Mouse (Mus musculus) B cell, adult 2 months (primary cell): ENCODE results near the gene Ewsr1.

Source experiments
- DNase-seq, 2 experiments: peaks; one replicate each; pipeline ENCODE4 v3.0.0; 2022

The Ewsr1 gene

GRCm38 (mm10) chr11:5098736-5099542, at the start of gene Ewsr1, which contains the start of gene Rhbdd3:
TSS of gene Ewsr1 (minus strand) at chr11:5099266.
TSS of gene Rhbdd3 (plus strand) at chr11:5098926.
- DNase-seq: peak; percentile 99

GRCm38 (mm10) chr11:5145600-5145999, 46.5 kb upstream of the Ewsr1 start:
- DNase-seq: no peak

GRCm38 (mm10) chr11:5141965-5142364, 42.9 kb upstream of the Ewsr1 start:
- DNase-seq: no peak

- no peak for DNase-seq
These were observed 42.2 kb upstream of the Ewsr1 start for GRCm38 (mm10) chr11:5141252-5141651.

GRCm38 (mm10) chr11:5140619-5141018, 41.6 kb upstream of the Ewsr1 start:
- no peak for DNase-seq

- DNase-seq: no peak
These were observed 40.3 kb upstream of the Ewsr1 start for GRCm38 (mm10) chr11:5139372-5139771.

GRCm38 (mm10) chr11:5138642-5139041, 39.6 kb upstream of the Ewsr1 start:
- DNase-seq: no peak

GRCm38 (mm10) chr11:5135914-5136313, 36.8 kb upstream of the Ewsr1 start:
- no peak for DNase-seq

- DNase-seq: no peak
These were observed 33.7 kb upstream of the Ewsr1 start for GRCm38 (mm10) chr11:5132751-5133150.

GRCm38 (mm10) chr11:5130111-5130665, 31.1 kb upstream of the Ewsr1 start:
- DNase-seq: no peak

GRCm38 (mm10) chr11:5129035-5129480, 30.0 kb upstream of the Ewsr1 start:
- no peak for DNase-seq

- no peak for DNase-seq
These were observed 26.6 kb upstream of the Ewsr1 start for GRCm38 (mm10) chr11:5125713-5126112.

- DNase-seq: peak; percentile 94 to 95
These were observed 16.0 kb upstream of the Ewsr1 start for GRCm38 (mm10) chr11:5114931-5115581.

- DNase-seq: no peak
These were observed 14.6 kb upstream of the Ewsr1 start for GRCm38 (mm10) chr11:5113645-5114044.

- DNase-seq: no peak
These were observed 10.4 kb upstream of the Ewsr1 start for GRCm38 (mm10) chr11:5109441-5109840.

- DNase-seq: no peak
These were observed 5.0 kb upstream of the Ewsr1 start for GRCm38 (mm10) chr11:5103986-5104509.

GRCm38 (mm10) chr11:5102384-5102783, 3.3 kb upstream of the Ewsr1 start:
- DNase-seq: no peak

- DNase-seq: no peak
These were observed 2.6 kb upstream of the Ewsr1 start for GRCm38 (mm10) chr11:5101641-5102040.

- DNase-seq: no peak
These were observed 1.7 kb upstream of the Ewsr1 start for GRCm38 (mm10) chr11:5100801-5101200.

- DNase-seq: no peak
These were observed 1.2 kb upstream of the Ewsr1 start for GRCm38 (mm10) chr11:5100283-5100682.

- DNase-seq: peak; percentile 73 to 74
These were observed 614 bp upstream of the Ewsr1 start for GRCm38 (mm10) chr11:5099576-5100183.

GRCm38 (mm10) chr11:5098035-5098735, 881 bp downstream of the Ewsr1 start:
- DNase-seq: no peak
